Mouse (Mus musculus) layer of hippocampus, adult 8-10 months (tissue): ENCODE results near the gene Fryl. TPM values are rescaled to one million over a fixed set of nuclear protein-coding genes. Genes with fewer than 3 reads are reported as not detected.

Experiments used
- total RNA-seq, 4 experiments: library from RNA; stranded (reverse); gene quantifications; 2 replicates each; pipeline ENCODE4 v1.2.4; 2022

The Fryl gene
- total RNA-seq, 4 experiments from 2014 or later, result 72.2 to 96.1 (median 73.9) TPM

Other genes starting within 250 kb of the Fryl start
- gene Slc10a4, start 249.7 kb downstream of the Fryl start, total RNA-seq, result under 1 TPM in 3 of 4 experiments, not detected in 1; 0.30 to 0.61 (median 0.41) TPM
- 100 to 1,000 TPM; 428 to 516 (median 473) TPM for gene Ociad1, start 36.2 kb upstream of the Fryl start, total RNA-seq
- 100 to 1,000 TPM; 119 to 124 (median 122) TPM for gene Ociad2, start 84.4 kb upstream of the Fryl start, total RNA-seq
- 1 to 10 TPM; 1.2 to 2.3 (median 1.3) TPM for gene Cwh43, start 149.5 kb upstream of the Fryl start, total RNA-seq
- gene Dcun1d4, start 224.4 kb upstream of the Fryl start, total RNA-seq, result 100 to 1,000 TPM; 118 to 135 (median 124) TPM